Mouse (Mus musculus): ENCODE data around the gene Traf3.
A peak's percentile ranks its signal among the peaks of the same experiment; 100 is the strongest.

The Traf3 gene

GRCm38 (mm10) chr12:111165831-111166591 is at the start of gene Traf3:
TSS of gene Traf3 (plus strand) at chr12:111166370.
- DNase-seq (ENCODE audit: low spot score in 2 of 2) = peak; percentile 42 to 67

DNA sequence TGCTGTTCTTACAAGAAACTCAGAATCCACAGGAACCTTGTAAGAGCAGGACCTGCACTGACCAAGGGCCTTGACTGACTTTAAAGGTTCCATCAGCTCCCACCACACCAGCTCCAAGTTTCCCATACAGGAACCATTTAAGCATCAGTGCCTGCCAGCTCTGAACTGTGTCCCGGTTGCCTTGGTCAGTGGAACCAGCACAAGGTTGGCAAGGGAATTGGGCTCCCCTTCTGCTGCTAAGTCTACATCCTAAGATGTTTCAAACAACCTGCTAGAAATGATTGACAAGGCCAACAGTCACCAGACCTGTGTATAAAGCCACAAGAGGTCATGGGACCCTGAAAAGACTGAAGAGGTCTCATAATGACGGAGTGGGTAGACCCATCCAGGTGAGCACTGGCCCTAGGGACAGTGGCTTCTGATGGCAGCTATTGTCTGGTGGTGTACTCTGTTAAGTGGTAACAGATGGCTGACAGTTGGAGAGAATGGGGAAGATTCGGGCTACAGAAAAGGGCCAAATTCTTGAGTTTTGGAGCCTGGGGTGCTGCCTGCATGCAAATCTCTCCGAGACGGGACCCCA is 46.6 kb upstream of the Traf3 start:
- no peak for DNase-seq (ENCODE audit: low spot score in 2 of 2)

DNA sequence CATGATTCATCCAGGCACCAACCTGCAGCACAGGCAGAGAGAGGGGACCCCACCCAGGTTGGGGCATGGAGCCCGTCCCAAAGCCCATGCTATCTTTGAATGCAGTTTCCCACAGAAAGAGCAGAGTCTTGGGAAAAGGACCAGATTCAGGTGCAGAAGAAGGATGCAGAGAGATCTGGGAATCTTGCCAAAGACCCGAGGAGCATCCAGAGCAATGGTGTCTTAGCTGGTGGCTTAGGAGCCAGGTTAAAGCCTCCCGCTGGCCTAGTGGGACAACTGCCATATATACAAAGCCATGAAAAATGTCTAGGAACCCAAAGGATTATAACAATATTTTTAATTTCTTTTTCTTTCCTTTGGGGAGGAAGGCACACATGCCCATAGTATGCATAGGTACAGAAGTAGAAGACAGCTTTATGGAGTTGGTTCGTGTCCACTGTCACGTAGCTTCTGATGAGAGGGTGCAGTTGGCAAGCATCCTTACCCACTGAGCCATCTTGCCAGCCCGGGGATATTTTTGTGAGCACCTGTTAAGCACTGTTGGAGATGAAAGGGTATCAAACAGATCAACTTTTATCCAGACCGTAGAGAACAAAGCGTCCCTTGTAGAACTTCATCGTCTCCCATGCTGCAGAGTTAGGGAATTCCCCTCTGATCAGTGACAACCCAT is 45.1 kb upstream of the Traf3 start:
- DNase-seq (ENCODE audit: low spot score in 2 of 2) = no peak

DNA sequence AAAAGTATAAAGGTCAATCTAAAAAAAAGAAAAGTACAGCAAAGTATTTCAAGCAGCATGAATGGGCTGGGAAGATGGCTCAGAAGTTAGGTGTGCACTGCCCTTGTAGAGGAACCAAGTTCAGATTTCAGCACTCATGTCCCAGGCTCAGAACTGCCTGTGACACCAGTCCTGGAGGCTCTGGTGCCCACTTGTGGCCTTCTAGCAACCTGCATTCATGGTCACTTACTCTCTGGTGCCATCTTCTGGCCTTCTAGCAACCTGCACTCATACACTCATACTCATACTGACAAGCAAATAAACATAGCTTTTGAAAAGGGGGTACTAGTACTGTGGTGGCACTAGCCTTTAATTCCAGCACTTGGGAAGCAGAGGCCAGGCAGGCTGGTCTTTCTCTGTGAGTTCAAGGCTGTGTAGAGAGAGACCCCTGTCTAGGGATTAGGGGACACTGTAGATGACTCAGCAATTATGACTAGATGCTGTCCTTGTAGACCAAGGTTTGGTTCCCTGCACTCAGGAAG is 43.8 kb upstream of the Traf3 start:
- no peak for DNase-seq (ENCODE audit: low spot score in 2 of 2)

DNA sequence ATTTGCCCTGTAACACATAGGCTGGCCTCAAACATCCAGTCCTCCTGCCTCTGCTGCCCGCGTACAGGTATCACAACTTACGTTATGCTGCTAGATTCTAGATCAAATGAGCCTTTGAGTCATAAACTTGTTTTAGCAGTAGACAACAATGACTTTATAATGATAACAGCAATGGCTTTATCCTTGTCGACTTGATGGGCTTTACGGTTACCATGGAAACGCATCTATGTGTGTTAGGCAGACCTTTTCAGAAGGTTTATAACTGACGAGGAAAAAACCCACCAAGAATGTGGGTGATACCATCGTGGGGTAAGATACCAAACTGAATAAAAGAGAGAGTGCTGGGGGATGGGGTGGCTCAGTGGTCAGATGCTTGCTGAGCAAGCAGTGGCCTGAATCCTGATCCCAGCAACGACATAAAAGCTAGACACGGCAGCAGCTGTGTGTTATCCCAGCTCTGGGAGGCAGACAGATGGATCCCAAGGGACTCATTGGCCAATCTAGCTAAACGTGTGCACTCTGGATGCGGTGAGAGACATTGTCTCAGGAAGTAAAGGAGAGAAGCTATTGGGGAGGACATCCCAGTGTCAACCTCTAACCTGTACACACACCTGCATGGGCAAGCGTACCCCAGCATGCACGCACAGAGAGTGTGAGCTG is 41.4 kb upstream of the Traf3 start:
- no peak for DNase-seq (ENCODE audit: low spot score in 2 of 2)

- DNase-seq (ENCODE audit: low spot score in 2 of 2) = no peak
Measured at GRCm38 (mm10) chr12:111125666-111126065, 40.5 kb upstream of the Traf3 start.

GRCm38 (mm10) chr12:111134169-111134568 is 32.0 kb upstream of the Traf3 start:
- DNase-seq (ENCODE audit: low spot score in 2 of 2) = peak in 1 of 2 experiments; percentile 24

GRCm38 (mm10) chr12:111134791-111135733 is 31.1 kb upstream of the Traf3 start:
- DNase-seq (ENCODE audit: low spot score in 2 of 2) = peak in 1 of 2 experiments; percentile 16

DNA sequence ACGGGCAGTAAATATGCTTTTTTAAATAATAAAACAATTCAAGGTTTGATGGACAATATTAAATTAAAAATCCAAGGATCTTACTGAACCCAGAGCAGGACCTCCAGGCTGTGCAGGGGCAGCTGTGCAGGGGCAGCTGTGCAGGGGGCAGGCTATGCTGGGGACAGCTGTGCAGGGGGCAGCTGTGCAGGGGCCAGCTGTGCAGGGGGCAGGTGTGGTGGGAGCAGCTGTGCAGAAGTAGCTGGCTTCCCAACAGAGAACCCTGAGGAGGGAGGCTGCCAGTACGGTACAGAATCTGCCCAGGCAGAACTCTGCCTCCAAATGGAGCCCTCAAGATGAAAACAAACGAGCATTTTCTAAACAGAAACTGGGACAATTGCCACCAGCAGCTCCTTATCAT is 30.2 kb upstream of the Traf3 start:
- DNase-seq (ENCODE audit: low spot score in 2 of 2) = no peak

GRCm38 (mm10) chr12:111137079-111137478 is 29.1 kb upstream of the Traf3 start:
- no peak for DNase-seq (ENCODE audit: low spot score in 2 of 2)

DNA sequence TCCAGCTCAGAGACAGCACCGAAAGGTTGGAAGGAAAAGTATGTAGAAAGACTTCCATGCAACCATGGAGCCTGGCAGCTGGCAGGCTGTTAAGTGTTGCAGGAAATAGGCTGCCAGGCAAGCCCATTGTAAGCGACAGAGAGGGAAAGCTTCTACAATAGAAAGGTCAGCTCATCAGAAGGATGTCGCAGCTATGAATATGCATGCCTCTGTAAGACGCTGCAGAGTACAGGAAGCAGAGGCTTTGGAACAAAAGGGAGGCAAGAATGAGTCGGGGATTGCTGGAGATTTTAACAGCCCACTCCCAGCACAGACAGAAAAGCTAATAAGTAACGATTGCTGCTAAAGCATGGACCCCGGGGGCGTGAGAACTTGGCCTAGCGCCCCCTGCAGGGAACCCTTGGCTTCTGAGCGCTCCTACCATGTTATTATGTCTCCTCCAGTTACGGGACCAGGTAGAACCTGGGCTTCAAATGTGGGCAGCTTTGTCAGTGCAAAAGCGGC is 23.1 kb upstream of the Traf3 start:
- DNase-seq (ENCODE audit: low spot score in 2 of 2) = no peak

- DNase-seq (ENCODE audit: low spot score in 2 of 2) = no peak
Measured at GRCm38 (mm10) chr12:111143509-111144063, 22.6 kb upstream of the Traf3 start.

GRCm38 (mm10) chr12:111144598-111144997 is 21.6 kb upstream of the Traf3 start:
- no peak for DNase-seq (ENCODE audit: low spot score in 2 of 2)

GRCm38 (mm10) chr12:111145269-111145668 is 20.9 kb upstream of the Traf3 start:
- DNase-seq (ENCODE audit: low spot score in 2 of 2) = no peak

- no peak for DNase-seq (ENCODE audit: low spot score in 2 of 2)
Measured at GRCm38 (mm10) chr12:111149495-111150235, 16.5 kb upstream of the Traf3 start.

GRCm38 (mm10) chr12:111150236-111150596 is 16.0 kb upstream of the Traf3 start:
- no peak for DNase-seq (ENCODE audit: low spot score in 2 of 2)

- no peak for DNase-seq (ENCODE audit: low spot score in 2 of 2)
Measured at GRCm38 (mm10) chr12:111151422-111152156, 14.6 kb upstream of the Traf3 start.

DNA sequence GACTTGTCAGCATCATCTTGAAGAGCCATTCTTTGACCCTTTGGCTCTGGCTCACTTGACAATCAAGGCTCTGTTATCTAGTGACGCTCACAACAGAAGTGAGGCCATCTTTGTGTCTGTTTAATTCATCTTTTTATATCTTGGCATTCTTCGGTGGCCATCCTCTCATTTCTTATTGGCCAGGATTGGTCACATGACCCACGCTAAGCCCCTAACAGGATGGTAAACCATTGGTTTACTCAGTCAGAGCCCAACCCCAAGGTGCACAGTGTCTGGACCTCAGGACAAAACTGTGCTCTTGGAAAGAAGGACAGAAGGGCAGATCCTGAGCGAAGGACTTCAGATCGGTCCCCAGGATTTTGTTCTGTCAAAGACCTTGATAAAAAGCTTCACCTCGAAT is 13.6 kb upstream of the Traf3 start:
- no peak for DNase-seq (ENCODE audit: low spot score in 2 of 2)
